Mouse (Mus musculus): Measurements from ENCODE around the gene Son.

The Son gene

GRCm38 (mm10) chr16:91688023-91688618, 40.8 kb downstream of the Son start:
- no peak for DNase-seq (ENCODE audit: low read depth, low spot score)

GRCm38 (mm10) chr16:91688619-91689334, 41.5 kb downstream of the Son start, which contains the start of gene Donson:
TSS of gene Donson (minus strand) at chr16:91688770.
- DNase-seq (ENCODE audit: low read depth, low spot score): peak; percentile 96

GRCm38 (mm10) chr16:91689791-91690190, 42.5 kb downstream of the Son start:
- DNase-seq (ENCODE audit: low read depth, low spot score): peak; percentile 49

GRCm38 (mm10) chr16:91694455-91695084, 47.3 kb downstream of the Son start:
- DNase-seq (ENCODE audit: low read depth, low spot score): peak; percentile 81

GRCm38 (mm10) chr16:91695108-91695755, 47.9 kb downstream of the Son start:
- peak; percentile 70 for DNase-seq (ENCODE audit: low read depth, low spot score)

- DNase-seq (ENCODE audit: low read depth, low spot score): no peak
Observed at GRCm38 (mm10) chr16:91698995-91699394, 51.7 kb downstream of the Son start.

GRCm38 (mm10) chr16:91701908-91702307, 54.6 kb downstream of the Son start:
- no peak for DNase-seq (ENCODE audit: low read depth, low spot score)

GRCm38 (mm10) chr16:91702771-91703188, 55.5 kb downstream of the Son start:
- no peak for DNase-seq (ENCODE audit: low read depth, low spot score)

GRCm38 (mm10) chr16:91704603-91705340, 57.5 kb downstream of the Son start:
- no peak for DNase-seq (ENCODE audit: low read depth, low spot score)

GRCm38 (mm10) chr16:91710241-91710640, 62.9 kb downstream of the Son start:
- no peak for DNase-seq (ENCODE audit: low read depth, low spot score)

GRCm38 (mm10) chr16:91716927-91717349, 69.6 kb downstream of the Son start:
- DNase-seq (ENCODE audit: low read depth, low spot score): no peak

GRCm38 (mm10) chr16:91717399-91717798, 70.1 kb downstream of the Son start:
- no peak for DNase-seq (ENCODE audit: low read depth, low spot score)

- DNase-seq (ENCODE audit: low read depth, low spot score): peak; percentile 73
Observed at GRCm38 (mm10) chr16:91724247-91724646, 76.9 kb downstream of the Son start.

- peak; percentile 28 for DNase-seq (ENCODE audit: low read depth, low spot score)
Observed at GRCm38 (mm10) chr16:91727433-91727832, 80.1 kb downstream of the Son start.

GRCm38 (mm10) chr16:91728123-91729065, 81.1 kb downstream of the Son start, which contains the start of gene Cryzl1:
TSS of gene Cryzl1 (minus strand) at chr16:91728975.
- peak; percentile 99 for DNase-seq (ENCODE audit: low read depth, low spot score)

All from A20 (cell line).